Mouse (Mus musculus): ENCODE measurements around the gene Sytl1. TPM values are rescaled to one million over a fixed set of nuclear protein-coding genes. Genes with fewer than 3 reads are reported as not detected.

Sytl1 gene
- polyA plus RNA-seq, 1 experiment = 3.2 TPM

DNA sequence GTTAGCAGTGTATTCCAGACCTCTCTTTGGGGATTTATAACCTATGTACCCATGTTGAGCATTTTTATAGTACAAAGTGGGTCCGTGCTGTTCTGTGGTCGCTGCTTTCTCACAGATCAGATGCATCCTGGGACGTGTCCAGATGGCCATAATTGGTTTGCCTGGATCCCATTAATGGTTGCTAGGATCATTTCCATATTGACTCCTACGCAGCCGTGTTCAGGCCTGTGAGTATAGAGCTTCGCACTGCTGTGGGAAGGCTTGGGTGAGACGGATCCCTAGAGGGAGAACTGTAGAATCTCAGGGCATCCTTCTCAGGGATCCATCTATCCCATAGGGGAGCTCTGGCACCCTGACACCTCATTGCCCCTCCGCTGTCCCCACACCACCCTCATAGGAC lies 33.3 kb downstream of the Sytl1 start:
- Histone ChIP-seq H3K4me1 (ENCODE audit: control insufficient read depth, insufficient read depth, low read length) (no peaks in the 10 kb centered on the region), H3K4me3 (replicated peaks; ENCODE audit: control insufficient read depth, low read depth, low read length) (no peak overlapping the region), H3K27ac (ENCODE audit: control insufficient read depth, insufficient read depth, low read depth, low read length, poor library complexity) (no peak overlapping the region)
- TF ChIP-seq POLR2A (IDR thresholded peaks at IDR 0.05; ENCODE audit: borderline replicate concordance, control insufficient read depth, low read depth, low read length) = no peak
- no peak for TF ChIP-seq CTCF (IDR thresholded peaks at IDR 0.05; ENCODE audit: control insufficient read depth, insufficient read depth, low read length)
- WGBS = 86% methylated on average over 8 of the region's 8 CpGs

GRCm38 (mm10) chr4:133227636-133228035 lies 35.3 kb downstream of the Sytl1 start:
- Histone ChIP-seq H3K27ac (ENCODE audit: control insufficient read depth, insufficient read depth, low read depth, low read length, poor library complexity) (no peak overlapping the region), H3K4me3 (replicated peaks; ENCODE audit: control insufficient read depth, low read depth, low read length) (no peak overlapping the region), H3K4me1 (ENCODE audit: control insufficient read depth, insufficient read depth, low read length) (no peaks in the 10 kb centered on the region)
- WGBS = 52% methylated on average over 8 of the region's 8 CpGs
- TF ChIP-seq POLR2A (IDR thresholded peaks at IDR 0.05; ENCODE audit: borderline replicate concordance, control insufficient read depth, low read depth, low read length) = no peak
- no peak for TF ChIP-seq CTCF (IDR thresholded peaks at IDR 0.05; ENCODE audit: control insufficient read depth, insufficient read depth, low read length)

DNA sequence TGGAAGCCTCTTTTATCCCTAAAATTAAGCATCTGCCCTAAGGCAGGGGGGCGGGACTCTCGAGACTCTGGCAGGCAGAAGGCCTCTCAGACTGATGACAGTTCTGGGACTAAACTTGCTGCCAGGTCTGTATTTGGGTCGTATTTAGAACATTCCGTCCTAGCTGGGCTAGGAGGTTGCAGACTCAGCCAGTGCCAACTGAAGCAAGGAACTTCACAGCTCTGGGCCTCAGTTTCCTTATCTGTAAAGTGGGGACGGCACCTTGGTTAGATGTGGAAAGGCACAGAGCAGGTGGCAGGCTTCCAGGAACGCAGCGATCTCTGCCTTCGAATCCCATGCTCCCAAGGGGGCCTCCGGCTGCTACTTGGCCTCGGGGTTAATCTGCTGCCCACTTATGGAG lies 36.8 kb downstream of the Sytl1 start:
- Histone ChIP-seq H3K27ac (ENCODE audit: control insufficient read depth, insufficient read depth, low read depth, low read length, poor library complexity) (no peak overlapping the region), H3K4me1 (ENCODE audit: control insufficient read depth, insufficient read depth, low read length) (no peaks in the 10 kb centered on the region), H3K4me3 (replicated peaks; ENCODE audit: control insufficient read depth, low read depth, low read length) (no peak overlapping the region)
- TF ChIP-seq CTCF (IDR thresholded peaks at IDR 0.05; ENCODE audit: control insufficient read depth, insufficient read depth, low read length) (no peak), POLR2A (IDR thresholded peaks at IDR 0.05; ENCODE audit: borderline replicate concordance, control insufficient read depth, low read depth, low read length) (no peak)
- WGBS = 77% methylated on average over 10 of the region's 10 CpGs

DNA sequence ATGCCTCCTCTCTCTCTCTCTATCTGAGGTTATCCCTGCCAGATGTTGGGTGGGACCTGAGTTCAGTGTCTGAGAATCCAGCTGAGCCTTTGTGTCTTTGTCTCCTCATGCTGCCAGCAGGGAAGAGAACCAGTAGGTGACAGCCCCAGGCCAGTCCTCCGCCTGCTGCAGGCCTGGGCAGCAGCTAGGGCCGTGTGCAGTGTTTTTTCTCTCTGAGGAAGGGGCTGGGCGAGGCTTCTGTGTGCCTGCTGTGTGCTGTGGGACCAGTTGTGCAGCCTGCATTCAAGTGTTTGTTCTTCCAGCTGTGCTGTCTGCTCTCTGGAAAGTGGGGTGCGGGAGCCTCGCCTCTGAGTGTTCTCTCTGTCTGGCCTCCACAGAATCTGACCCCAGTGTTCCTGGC lies 39.0 kb downstream of the Sytl1 start:
- Histone ChIP-seq H3K4me3 (replicated peaks; ENCODE audit: control insufficient read depth, low read depth, low read length) (no peak overlapping the region), H3K27ac (ENCODE audit: control insufficient read depth, insufficient read depth, low read depth, low read length, poor library complexity) (no peak overlapping the region), H3K4me1 (ENCODE audit: control insufficient read depth, insufficient read depth, low read length) (no peaks in the 10 kb centered on the region)
- 75% methylated on average over 5 of the region's 5 CpGs for WGBS
- TF ChIP-seq CTCF (IDR thresholded peaks at IDR 0.05; ENCODE audit: control insufficient read depth, insufficient read depth, low read length) = no peak
- TF ChIP-seq POLR2A (IDR thresholded peaks at IDR 0.05; ENCODE audit: borderline replicate concordance, control insufficient read depth, low read depth, low read length) = no peak

DNA sequence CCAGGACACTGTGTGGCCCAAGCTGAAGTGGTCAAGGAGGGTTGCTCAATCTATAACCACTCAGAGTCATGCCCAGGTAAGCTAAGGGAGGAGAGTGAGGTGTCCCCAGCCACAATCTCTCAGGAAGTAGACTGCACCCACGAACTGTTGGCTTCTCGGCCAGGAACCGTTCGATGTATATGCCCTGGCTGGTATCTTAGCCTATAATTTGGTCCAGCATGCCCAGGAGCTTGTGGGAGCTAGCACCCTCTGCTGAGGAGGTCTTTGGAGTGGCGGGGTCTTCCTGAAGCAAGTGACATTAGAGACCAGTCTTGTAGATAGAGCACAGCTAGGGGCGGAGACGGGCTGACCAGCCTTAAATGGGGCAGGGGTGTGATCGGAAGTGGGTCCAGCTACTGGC lies 41.2 kb downstream of the Sytl1 start:
- H3K4me1 ChIP-seq (ENCODE audit: control insufficient read depth, insufficient read depth, low read length) = no peaks in the 10 kb centered on the region
- H3K4me3 ChIP-seq (replicated peaks; ENCODE audit: control insufficient read depth, low read depth, low read length) = no peak overlapping the region
- WGBS = 73% methylated on average over 8 of the region's 8 CpGs
- H3K27ac ChIP-seq (ENCODE audit: control insufficient read depth, insufficient read depth, low read depth, low read length, poor library complexity) = no peak overlapping the region
- TF ChIP-seq POLR2A (IDR thresholded peaks at IDR 0.05; ENCODE audit: borderline replicate concordance, control insufficient read depth, low read depth, low read length) (no peak), CTCF (IDR thresholded peaks at IDR 0.05; ENCODE audit: control insufficient read depth, insufficient read depth, low read length) (no peak)

GRCm38 (mm10) chr4:133220656-133221055 lies 42.3 kb downstream of the Sytl1 start:
- Histone ChIP-seq H3K4me3 (replicated peaks; ENCODE audit: control insufficient read depth, low read depth, low read length) (no peak overlapping the region), H3K4me1 (ENCODE audit: control insufficient read depth, insufficient read depth, low read length) (no peaks in the 10 kb centered on the region), H3K27ac (ENCODE audit: control insufficient read depth, insufficient read depth, low read depth, low read length, poor library complexity) (no peak overlapping the region)
- 30% methylated on average over 25 of the region's 25 CpGs for WGBS
- TF ChIP-seq POLR2A (IDR thresholded peaks at IDR 0.05; ENCODE audit: borderline replicate concordance, control insufficient read depth, low read depth, low read length) = no peak
- no peak for TF ChIP-seq CTCF (IDR thresholded peaks at IDR 0.05; ENCODE audit: control insufficient read depth, insufficient read depth, low read length)

- TF ChIP-seq CTCF (IDR thresholded peaks at IDR 0.05; ENCODE audit: control insufficient read depth, insufficient read depth, low read length) (no peak), POLR2A (IDR thresholded peaks at IDR 0.05; ENCODE audit: borderline replicate concordance, control insufficient read depth, low read depth, low read length) (no peak)
- Histone ChIP-seq H3K4me3 (replicated peaks; ENCODE audit: control insufficient read depth, low read depth, low read length) (no peak overlapping the region), H3K4me1 (ENCODE audit: control insufficient read depth, insufficient read depth, low read length) (no peaks in the 10 kb centered on the region), H3K27ac (ENCODE audit: control insufficient read depth, insufficient read depth, low read depth, low read length, poor library complexity) (no peak overlapping the region)
- WGBS = 71% methylated on average over 3 of the region's 3 CpGs
Measured at GRCm38 (mm10) chr4:133218745-133219144, 44.2 kb downstream of the Sytl1 start.

- TF ChIP-seq POLR2A (IDR thresholded peaks at IDR 0.05; ENCODE audit: borderline replicate concordance, control insufficient read depth, low read depth, low read length) (no peak), CTCF (IDR thresholded peaks at IDR 0.05; ENCODE audit: control insufficient read depth, insufficient read depth, low read length) (peak; percentile 83)
- 14% methylated on average over 5 of the region's 5 CpGs for WGBS
- Histone ChIP-seq H3K27ac (ENCODE audit: control insufficient read depth, insufficient read depth, low read depth, low read length, poor library complexity) (no peak overlapping the region), H3K4me3 (replicated peaks; ENCODE audit: control insufficient read depth, low read depth, low read length) (no peak overlapping the region), H3K4me1 (ENCODE audit: control insufficient read depth, insufficient read depth, low read length) (peaks cover 3% of the 10 kb centered on the region)
Measured at GRCm38 (mm10) chr4:133217641-133218040, 45.3 kb downstream of the Sytl1 start.

- H3K4me1 ChIP-seq (ENCODE audit: control insufficient read depth, insufficient read depth, low read length) = peaks cover 3% of the 10 kb centered on the region
- TF ChIP-seq CTCF (IDR thresholded peaks at IDR 0.05; ENCODE audit: control insufficient read depth, insufficient read depth, low read length) (no peak), POLR2A (IDR thresholded peaks at IDR 0.05; ENCODE audit: borderline replicate concordance, control insufficient read depth, low read depth, low read length) (no peak)
- 65% methylated on average over 10 of the region's 10 CpGs for WGBS
- H3K27ac ChIP-seq (ENCODE audit: control insufficient read depth, insufficient read depth, low read depth, low read length, poor library complexity) = no peak overlapping the region
- no peak overlapping the region for H3K4me3 ChIP-seq (replicated peaks; ENCODE audit: control insufficient read depth, low read depth, low read length)
Measured at GRCm38 (mm10) chr4:133213661-133214060, 49.3 kb downstream of the Sytl1 start.

All from bone marrow, adult 2 months (tissue).